Mouse (Mus musculus) heart, embryonic 14.5 days (tissue): ENCODE results near the gene Aldh16a1. TPM values are rescaled to one million over a fixed set of nuclear protein-coding genes. Genes with fewer than 3 reads are reported as not detected.
A peak's percentile ranks its signal among the peaks of the same experiment; 100 is the strongest.

Experiments used
- ATAC-seq: fragments of 200-750 bp; cut with Nextera tagmentation; 2 replicates; pipeline ENCODE4 v1.8.0; 2017; ENCODE audit warnings: low read depth, moderate TSS enrichment; ENCODE audit not compliant: insufficient number of reproducible peaks, insufficient read depth, low FRiP score
- H3K27ac ChIP-seq, 2 experiments: fragments of 200-500 bp in 1 of 2; fragments of 300-500 bp in 1 of 2; sonication (generic) in 1 of 2; replicated peaks in 1 of 2; 2 replicates each; pipeline ENCODE4 v1.5.1; 2012 to 2014; ENCODE audit warnings: low read depth in 2 of 2, low read length in 2 of 2, control low read depth in 1 of 2, mild to moderate bottlenecking in 1 of 2, mixed read lengths in 1 of 2; ENCODE audit not compliant: control insufficient read depth in 1 of 2, insufficient read depth in 1 of 2
- H3K27me3 ChIP-seq: fragments of 300-500 bp; sonication (generic); 2 replicates; pipeline ENCODE4 v1.6.1; 2014; ENCODE audit warnings: mild to moderate bottlenecking, low read length, control low read depth; ENCODE audit not compliant: control insufficient read depth, insufficient read depth
- H3K36me3 ChIP-seq: fragments of 300-500 bp; sonication (generic); 2 replicates; pipeline ENCODE4 v1.6.1; 2014; ENCODE audit warnings: mild to moderate bottlenecking, control low read depth, low read length, mixed read lengths; ENCODE audit not compliant: control insufficient read depth, insufficient read depth
- H3K4me1 ChIP-seq, 2 experiments: fragments of 200-500 bp in 1 of 2; fragments of 300-500 bp in 1 of 2; sonication (generic) in 1 of 2; 2 replicates each; pipeline ENCODE4 v1.6.1; 2012 to 2014; ENCODE audit warnings: low read length in 2 of 2, control low read depth in 1 of 2, mixed read lengths in 1 of 2; ENCODE audit not compliant: control insufficient read depth in 2 of 2, insufficient read depth in 2 of 2
- H3K4me2 ChIP-seq: fragments of 300-500 bp; sonication (generic); 2 replicates; pipeline ENCODE4 v1.6.1; 2014; ENCODE audit warnings: mild to moderate bottlenecking, low read length
- H3K4me3 ChIP-seq, 2 experiments: fragments of 200-500 bp in 1 of 2; fragments of 300-500 bp in 1 of 2; sonication (generic) in 1 of 2; 2 replicates each; pipeline ENCODE4 v1.5.1; 2012 to 2014; ENCODE audit warnings: low read length in 2 of 2, mild to moderate bottlenecking in 2 of 2, control low read depth in 1 of 2, low read depth in 1 of 2, moderate library complexity in 1 of 2; ENCODE audit not compliant: control insufficient read depth in 1 of 2, insufficient read depth in 1 of 2
- H3K9ac ChIP-seq: fragments of 300-500 bp; sonication (generic); 2 replicates; pipeline ENCODE4 v1.6.1; 2014; ENCODE audit warnings: mild to moderate bottlenecking, low read length
- H3K9me3 ChIP-seq: fragments of 300-500 bp; sonication (generic); 2 replicates; pipeline ENCODE4 v1.6.1; 2016; ENCODE audit warnings: low read length, control low read depth; ENCODE audit not compliant: control insufficient read depth
- whole genome bisulfite sequencing: fragments of 180-500 bp; shearing (Covaris S2); extraction: QIAGEN DNeasy Blood & Tissue Kit; methylation state at CpG from one replicate; pipeline ENCODE4 v1.1.7; 2014; 5-methylcytosine and 5-hydroxymethylcytosine counted together
- polyA plus RNA-seq: library from polyadenylated mRNA; unstranded; fragments of >200 nt; fragmentation: Nextera tagmentation; extraction: Ambion mirVana; gene quantifications from 2 replicates; pipeline ENCODE4 v1.2.1, GENCODE M21; 2014

Aldh16a1 gene
- polyA plus RNA-seq, 1 experiment from 2014 or later = 31.2 TPM

DNA sequence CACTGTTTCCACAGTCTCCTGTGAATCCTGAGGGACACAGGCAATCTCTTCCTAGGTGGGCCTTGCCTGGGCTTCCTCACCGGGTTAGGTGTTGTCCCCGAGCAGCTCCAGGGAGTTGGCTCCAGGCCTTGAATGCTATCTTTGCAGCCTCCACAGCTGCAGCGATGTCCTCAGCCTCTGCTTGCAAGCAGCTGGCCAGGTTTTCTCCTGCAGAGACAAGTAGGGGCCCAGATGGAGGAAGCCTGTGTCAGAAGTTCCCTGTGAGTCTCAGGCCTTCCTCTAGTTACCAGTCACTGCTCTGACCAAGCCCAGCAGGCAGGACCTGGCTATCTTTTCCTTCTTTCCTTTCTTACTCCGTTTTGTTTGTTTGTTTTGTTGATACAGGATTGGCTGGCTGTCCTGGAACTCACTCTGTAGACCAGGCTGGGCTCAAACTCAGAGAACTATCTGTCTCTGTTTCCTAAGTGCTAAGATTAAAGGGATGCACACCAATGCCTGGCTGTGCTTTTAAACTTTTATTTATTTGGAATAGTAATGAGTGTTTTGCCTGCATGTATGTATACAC lies 5.8 kb downstream of the Aldh16a1 start:
- no peaks in the 10 kb centered on the region for H3K27me3 ChIP-seq
- H3K36me3 ChIP-seq = peaks cover 41% of the 10 kb centered on the region
- no peak overlapping the region for H3K4me2 ChIP-seq
- WGBS = 36% methylated on average over 4 of the region's 4 CpGs
- no peak overlapping the region for H3K4me3 ChIP-seq
- no peaks in the 10 kb centered on the region for H3K9me3 ChIP-seq
- no peak overlapping the region for H3K9ac ChIP-seq
- no peak for ATAC-seq
- H3K4me1 ChIP-seq = peaks cover 0 to 4% of the 10 kb centered on the region in 2 experiments; a peak in 1 of 4 replicates
- H3K27ac ChIP-seq = peak overlapping the region in 1 of 2 experiments; percentile 9; a peak in 1 of 4 replicates

DNA sequence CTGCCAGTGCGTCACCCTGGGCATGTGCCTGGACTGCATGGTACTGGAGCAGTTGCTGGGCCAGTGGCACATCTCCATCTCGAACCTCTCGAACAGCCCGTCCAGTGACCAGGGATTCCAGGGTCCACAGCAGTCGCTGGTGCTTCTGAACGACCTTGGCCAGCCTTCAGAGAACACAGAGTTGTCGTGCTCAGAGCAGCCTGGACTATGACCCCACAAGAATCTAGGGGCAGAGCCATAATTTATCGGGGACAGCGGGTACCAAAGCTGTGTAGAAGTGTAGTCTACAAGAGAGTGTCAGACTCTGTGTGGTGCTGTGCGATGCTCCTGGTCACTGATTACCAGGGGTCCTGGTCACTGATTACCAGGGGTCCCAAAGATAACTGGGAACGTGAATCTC lies 6.5 kb downstream of the Aldh16a1 start:
- H3K27ac ChIP-seq = no peak overlapping the region
- H3K9ac ChIP-seq = no peak overlapping the region
- H3K9me3 ChIP-seq = no peaks in the 10 kb centered on the region
- no peak overlapping the region for H3K4me2 ChIP-seq
- 74% methylated on average over 11 of the region's 11 CpGs for WGBS
- H3K4me1 ChIP-seq = no peaks in the 10 kb centered on the region
- ATAC-seq = no peak
- H3K36me3 ChIP-seq = peaks cover 48% of the 10 kb centered on the region
- H3K27me3 ChIP-seq = no peaks in the 10 kb centered on the region
- no peak overlapping the region for H3K4me3 ChIP-seq

DNA sequence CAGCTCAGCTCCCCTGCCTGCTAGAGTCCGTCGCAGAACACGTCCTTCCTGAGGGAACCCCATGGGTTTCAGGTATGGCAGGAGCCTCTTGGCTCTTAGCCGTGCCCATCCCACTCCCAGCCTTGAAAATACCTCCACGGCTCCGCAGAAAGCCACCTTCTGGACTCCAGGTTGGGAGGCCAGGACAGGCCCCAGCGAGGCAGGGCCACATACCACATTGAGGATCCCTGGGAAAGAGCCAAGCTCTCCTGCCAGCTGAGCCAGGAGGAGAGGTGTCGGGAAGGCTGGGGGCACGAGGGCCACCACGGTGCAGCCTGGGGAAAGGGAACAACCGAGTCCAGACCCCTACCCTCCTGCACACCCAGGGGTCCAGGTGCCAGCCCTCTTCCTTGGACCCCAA lies 7.1 kb downstream of the Aldh16a1 start:
- no peak overlapping the region for H3K27ac ChIP-seq
- ATAC-seq = no peak
- H3K9ac ChIP-seq = no peak overlapping the region
- H3K36me3 ChIP-seq = peaks cover 53% of the 10 kb centered on the region
- H3K27me3 ChIP-seq = no peaks in the 10 kb centered on the region
- no peak overlapping the region for H3K4me2 ChIP-seq
- WGBS = 90% methylated on average over 11 of the region's 11 CpGs
- no peak overlapping the region for H3K4me3 ChIP-seq
- no peaks in the 10 kb centered on the region for H3K4me1 ChIP-seq
- no peaks in the 10 kb centered on the region for H3K9me3 ChIP-seq

DNA sequence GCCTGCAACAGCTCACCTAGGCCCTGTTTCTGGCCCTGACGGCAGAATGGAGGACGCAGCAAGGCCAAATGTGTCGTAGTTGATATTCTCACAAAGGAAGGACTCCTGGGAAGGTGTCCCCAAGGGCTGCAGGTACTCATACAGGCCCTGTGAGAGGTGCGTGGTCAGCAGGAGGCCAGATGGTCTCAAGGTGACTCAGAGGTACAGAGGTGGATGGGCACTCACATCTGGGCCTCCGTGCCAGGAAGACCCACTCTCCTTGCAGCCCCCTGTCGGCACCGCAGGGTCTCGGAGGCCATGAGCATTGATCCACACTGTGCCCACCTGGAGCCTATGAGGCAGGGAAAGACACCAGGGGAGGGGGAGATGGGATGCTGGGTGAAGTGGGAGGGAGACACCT lies 8.9 kb downstream of the Aldh16a1 start:
- H3K27ac ChIP-seq = no peak overlapping the region
- H3K9ac ChIP-seq = no peak overlapping the region
- H3K4me3 ChIP-seq = no peak overlapping the region
- 90% methylated on average over 8 of the region's 8 CpGs for WGBS
- no peak overlapping the region for H3K4me2 ChIP-seq
- H3K27me3 ChIP-seq = no peaks in the 10 kb centered on the region
- ATAC-seq = no peak
- peaks cover 59% of the 10 kb centered on the region for H3K36me3 ChIP-seq
- H3K9me3 ChIP-seq = no peaks in the 10 kb centered on the region
- H3K4me1 ChIP-seq = no peaks in the 10 kb centered on the region

DNA sequence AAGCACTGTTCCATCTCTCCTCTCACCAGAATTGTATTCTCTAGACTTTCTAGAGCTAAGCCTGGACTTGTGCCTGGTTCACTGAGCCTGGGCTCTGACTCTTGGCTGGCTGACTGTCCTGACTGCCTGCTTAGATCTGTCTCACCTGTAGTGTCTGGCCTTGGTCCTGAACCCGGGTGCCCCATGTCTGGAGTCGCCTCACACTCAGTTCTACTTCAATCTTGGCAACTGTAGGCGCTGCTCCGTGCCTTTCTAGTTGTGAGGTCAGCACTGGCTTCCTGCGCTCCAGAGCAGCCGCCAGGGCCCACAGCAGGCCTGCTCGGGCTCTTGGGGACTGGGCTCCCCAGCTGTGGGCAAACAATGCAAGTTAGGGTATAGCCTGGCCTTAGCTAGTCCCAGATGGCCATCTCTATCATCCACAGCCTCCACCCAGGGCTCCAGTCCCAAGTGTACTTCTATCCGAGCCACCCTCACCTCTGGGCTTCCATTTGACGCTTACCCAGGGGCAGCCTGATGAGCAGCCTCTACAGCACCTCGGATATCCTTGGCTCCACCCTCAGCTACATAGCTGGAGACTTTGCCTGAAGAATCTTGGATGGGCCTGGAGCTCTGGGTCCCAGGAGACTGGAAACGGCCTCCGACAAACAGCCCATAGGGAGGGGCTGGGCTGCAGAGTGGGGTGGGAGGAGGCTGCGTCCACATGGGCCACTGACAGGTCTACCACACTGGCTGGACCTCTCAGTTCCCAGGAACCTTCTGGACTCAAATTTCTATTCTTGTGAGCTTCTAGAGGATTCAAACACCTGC lies 9.8 kb downstream of the Aldh16a1 start:
- Histone ChIP-seq H3K9me3 (no peaks in the 10 kb centered on the region), H3K27me3 (no peaks in the 10 kb centered on the region), H3K4me3 (no peak overlapping the region), H3K36me3 (peaks cover 59% of the 10 kb centered on the region), H3K4me1 (no peaks in the 10 kb centered on the region), H3K9ac (no peak overlapping the region), H3K4me2 (no peak overlapping the region), H3K27ac (no peak overlapping the region)
- WGBS = 85% methylated on average over 13 of the region's 13 CpGs
- ATAC-seq = no peak

DNA sequence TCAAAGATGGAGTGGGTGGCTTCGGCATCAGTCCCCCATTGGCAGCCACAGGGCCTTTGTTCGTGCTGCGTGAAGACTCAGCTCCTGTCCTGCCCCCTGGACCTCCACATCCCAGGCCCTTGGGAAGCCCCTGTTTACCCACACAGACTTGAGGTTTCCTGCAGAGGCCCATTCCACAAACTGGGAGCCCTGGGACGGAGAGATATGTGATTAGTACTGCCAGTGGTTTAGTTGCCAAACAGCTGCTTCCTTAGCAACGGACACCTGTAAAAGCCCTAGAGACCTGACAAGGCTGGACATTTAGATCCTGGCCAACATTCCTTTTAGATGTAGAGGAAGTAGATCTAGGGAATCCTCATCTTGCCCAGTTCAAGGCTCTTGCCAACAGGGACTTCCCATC lies 12.5 kb downstream of the Aldh16a1 start:
- H3K4me2 ChIP-seq = no peak overlapping the region
- H3K36me3 ChIP-seq = peaks cover 45% of the 10 kb centered on the region
- WGBS = 86% methylated on average over 5 of the region's 5 CpGs
- H3K9me3 ChIP-seq = no peaks in the 10 kb centered on the region
- H3K9ac ChIP-seq = no peak overlapping the region
- ATAC-seq = no peak
- no peaks in the 10 kb centered on the region; a peak in 1 of 4 replicates for H3K4me1 ChIP-seq
- H3K4me3 ChIP-seq = no peak overlapping the region
- no peak overlapping the region for H3K27ac ChIP-seq
- no peaks in the 10 kb centered on the region for H3K27me3 ChIP-seq

DNA sequence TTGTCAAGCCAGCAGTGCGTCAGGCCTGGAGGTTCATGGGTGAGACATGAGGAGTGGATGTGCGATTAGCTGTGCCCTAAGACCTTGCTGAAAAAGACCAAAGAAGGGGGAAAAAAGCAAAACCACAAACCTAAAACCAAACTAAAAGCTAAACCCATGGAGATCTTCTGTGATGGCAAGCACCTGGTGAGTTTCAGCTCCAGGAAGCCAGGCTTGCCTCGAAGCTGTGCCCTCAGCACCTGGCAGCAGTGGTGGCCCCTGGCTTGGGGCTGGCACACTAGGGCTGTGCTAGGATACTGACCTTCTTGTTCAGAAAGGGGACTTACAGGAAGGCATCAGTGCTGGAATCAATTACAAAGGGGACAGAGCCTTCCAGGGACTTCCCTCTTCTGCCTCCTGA lies 13.1 kb downstream of the Aldh16a1 start:
- Histone ChIP-seq H3K27me3 (no peaks in the 10 kb centered on the region), H3K4me1 (no peaks in the 10 kb centered on the region; a peak in 1 of 4 replicates), H3K9ac (no peak overlapping the region), H3K9me3 (no peaks in the 10 kb centered on the region), H3K36me3 (peaks cover 44% of the 10 kb centered on the region), H3K4me3 (no peak overlapping the region), H3K4me2 (no peak overlapping the region), H3K27ac (no peak overlapping the region)
- WGBS = 92% methylated on average over 3 of the region's 3 CpGs
- ATAC-seq = no peak
